Mouse (Mus musculus): ENCODE measurements around the gene Ankrd28.

The Ankrd28 gene

DNA sequence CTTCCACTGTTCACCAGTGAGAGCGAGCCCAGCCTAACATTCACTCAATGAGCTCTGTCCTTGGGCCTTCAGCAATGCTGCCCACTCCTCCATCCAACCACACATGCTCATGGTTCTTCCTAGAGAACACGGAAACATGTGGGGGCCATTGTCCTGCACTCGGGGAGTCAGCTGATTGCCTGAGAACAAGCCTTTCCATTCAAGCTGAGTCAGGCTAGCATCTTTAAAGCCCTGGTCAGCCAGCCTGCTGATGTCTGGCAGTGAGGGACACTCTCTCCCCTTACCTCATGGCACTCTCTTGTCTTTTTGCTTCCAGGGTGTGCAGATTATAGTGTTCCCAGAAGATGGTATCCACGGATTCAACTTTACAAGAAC is 164.9 kb downstream of the Ankrd28 start:
- no peak for DNase-seq (ENCODE audit: low spot score)

DNA sequence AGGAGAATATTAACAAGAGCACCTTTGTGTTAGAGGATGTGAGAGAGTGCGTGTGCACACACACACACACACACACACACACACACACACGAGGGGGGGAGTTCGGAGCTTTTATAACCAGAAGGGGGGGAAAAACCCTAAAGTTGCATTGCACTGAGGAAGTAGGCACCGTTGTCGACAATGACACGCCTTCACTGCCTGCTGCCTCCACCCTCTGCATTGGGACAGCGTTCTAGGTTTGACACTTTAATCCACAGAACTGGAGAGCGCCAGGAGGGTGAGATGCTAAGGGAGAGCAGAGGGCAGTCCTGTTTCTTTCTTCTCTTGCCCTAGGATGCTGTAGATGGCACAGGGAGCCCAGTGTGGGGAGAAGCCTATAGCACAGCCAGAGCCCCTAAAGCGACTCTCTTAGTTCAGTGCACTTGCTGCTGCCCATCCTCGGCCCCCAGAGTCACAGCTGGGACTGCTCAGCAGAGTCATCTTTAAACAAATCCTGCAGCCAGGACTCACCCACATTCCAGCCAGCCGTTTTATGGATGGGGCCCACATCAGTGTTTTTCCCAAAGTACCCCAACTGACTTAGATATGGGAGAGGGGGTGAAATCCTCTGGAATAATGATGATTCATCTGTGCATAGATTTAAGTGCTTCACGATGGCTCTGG is 165.4 kb downstream of the Ankrd28 start:
- no peak for DNase-seq (ENCODE audit: low spot score)

DNA sequence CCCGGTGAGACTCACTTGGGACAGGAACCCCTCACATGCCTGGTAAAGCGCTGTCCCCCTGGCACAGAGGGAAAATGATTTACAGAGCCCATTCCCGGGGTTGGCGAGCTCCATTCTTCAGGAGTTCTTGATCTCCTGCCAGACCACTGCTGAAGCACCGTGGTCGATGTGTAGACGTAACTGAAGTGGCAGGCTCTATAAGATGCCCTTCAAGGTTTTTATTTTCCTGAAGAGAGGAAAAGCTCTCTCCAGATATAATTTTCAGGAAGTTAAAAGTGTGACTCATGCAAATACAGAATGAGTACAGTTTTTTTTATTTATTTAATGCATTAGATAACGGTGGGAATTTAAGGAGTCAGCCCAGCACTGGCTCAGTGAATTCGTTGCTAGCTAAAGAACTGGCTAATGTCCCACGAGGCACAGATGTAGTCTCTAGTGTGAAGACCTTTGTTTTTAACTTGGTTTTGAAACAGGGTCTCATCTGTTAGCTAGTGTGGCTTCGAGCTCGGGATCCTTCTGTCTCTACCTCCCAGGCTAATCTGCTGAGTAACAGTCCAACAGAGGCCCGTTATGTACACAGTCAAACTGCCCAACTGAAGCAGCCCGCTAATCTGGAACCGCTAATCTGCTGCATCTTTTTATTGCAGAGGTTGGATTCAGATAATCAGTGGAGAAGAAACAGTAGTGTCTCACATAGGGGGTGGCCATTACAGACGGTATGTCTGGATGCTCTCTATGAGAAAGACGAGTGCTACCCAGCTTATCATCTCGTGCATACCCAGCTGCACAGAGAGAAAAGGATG is 166.2 kb downstream of the Ankrd28 start:
- DNase-seq (ENCODE audit: low spot score) = no peak

DNA sequence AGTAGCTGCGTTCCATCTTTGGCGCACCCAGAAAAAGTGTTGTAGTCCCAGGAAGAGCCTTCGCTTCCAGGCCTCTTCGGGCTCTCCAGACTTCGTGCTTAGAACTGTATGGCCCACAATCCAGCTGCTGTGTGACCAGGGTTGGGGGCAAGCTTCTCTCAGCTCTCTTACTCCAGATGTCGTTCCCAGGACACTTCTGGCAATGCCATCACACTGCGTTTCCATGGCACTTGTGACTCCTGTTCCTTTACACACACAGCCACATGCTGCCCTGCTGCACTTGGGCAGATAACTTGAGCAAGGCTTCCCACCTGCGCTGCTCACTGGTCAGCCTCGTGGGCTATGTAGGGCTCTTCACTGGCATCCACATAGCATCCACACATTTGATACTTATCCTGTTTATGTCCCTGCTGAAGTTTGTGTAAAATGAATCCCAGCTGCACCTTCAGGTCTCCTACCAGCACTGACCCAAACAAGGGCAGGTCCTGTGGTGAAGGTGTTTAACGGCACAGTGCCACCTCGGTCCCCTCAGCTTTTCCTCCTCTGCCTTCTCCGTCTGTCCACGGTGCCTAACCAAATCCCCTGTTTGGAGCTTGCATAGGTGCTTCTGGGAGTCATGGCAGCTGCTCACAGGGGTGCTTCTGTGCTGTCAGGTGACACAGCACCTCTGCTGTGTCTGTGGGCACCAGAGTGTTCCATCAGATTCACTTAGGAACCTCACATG is 166.9 kb downstream of the Ankrd28 start:
- no peak for DNase-seq (ENCODE audit: low spot score)

DNA sequence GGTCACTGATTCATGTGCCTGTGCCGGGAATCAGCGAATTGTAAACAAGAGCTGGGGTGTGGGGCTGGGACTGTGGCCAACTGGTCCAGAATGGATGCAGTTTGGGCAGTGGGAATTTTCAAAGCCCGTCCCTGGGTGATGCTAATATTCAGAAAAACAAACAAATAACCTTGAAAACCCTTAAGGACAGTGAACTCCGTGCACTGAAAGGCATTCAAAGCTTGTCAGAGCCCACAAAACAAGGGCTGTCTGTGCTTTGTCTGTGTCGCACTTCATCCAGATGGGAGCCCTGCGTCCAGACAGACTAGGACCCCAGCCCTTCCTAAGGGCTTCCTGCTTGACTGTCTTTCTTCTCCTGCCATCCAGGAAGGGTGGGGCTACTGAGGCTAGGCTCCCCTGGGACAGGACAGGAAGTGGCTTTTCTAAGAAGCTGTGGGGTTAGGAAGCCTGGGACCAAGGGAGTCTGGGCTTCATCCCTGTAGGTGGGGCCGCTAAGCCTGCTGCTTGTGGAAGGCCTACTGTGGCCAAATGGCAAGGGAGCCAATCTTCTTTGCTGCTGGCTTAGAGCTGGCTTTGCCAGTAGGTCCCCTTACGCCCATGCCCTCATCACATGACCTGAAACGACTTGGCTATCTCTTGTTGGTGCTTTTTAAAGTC is 167.8 kb downstream of the Ankrd28 start:
- DNase-seq (ENCODE audit: low spot score) = no peak

DNA sequence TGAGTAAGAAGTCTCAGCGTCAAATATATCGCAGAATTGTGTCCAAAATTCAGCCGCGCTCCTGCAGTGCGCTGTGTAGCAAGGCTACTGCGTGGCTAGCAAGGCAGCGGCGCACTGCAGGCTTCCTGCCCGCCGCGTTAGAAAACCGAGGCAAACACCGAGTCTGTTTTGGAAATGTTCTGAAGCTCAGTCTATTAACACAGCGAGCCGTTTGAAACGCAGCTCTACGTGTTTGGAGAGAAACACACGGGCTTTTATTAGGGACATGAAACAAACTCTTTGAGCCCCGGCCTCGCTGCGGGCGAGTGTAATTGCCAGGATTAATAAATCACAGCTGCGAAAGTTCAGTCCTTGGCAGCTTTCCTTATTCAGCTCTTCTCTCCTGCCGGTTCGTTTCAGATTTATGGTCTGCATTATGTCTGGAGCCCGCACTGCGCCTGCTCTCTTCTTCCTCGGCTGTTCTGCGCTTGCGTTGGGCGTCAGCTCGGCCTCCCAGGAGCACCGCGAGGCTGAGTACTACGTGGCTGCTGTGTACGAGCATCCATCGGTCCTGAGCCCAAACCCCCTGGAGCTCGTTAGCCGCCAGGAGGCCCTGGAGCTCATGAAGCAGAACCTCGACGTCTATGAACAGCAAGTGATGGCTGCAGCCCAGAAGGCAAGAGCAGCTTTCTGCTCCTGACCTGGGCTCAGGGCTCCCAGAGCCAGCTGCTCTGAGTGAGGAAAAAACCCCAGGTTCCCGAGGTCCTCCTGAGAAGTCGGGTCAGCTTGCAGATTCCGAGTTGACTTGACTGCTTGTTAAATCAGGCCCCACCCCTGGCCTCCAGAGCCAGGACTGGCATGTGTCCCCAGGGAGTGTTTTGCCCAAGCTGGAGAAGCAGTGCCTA is 168.5 kb downstream of the Ankrd28 start:
- peak; percentile 84 for DNase-seq (ENCODE audit: low spot score)

DNA sequence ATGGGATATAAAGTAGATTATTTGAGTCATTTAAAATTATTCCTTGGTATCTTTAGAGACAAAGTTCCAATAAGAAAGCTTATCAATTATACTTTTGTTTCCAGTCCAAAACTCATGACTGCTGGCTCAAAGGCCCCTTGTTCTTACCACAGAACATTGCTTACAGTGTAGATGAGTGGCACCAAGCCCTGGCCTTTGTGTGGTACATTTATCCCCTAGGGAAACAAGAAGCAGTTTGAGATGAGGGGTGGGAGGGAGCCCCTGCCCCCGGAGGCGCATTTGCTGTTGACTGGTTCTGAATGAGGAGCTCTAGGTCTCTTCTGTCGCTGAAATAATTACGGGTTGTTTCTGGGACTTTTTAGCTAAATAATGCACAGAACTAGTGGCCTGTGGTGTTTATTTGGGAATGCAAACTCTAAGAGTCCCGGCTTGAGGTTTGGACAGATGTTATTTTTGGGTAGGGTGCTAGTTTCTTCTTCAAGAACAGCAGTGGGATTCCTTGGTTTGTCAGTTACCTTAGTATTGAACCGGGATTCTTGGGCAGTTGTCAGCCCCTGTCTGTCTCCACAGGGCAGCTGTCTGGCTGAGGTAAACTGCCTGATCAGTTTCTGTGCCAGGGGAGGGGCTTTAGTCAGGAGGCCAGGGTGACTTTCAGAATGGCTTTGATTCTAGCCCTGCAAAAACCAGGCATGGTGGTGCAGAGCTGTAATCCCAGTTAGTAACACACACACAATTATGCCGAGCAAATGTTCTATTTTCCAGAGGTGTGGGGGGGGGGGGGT is 169.9 kb downstream of the Ankrd28 start:
- no peak for DNase-seq (ENCODE audit: low spot score)

DNA sequence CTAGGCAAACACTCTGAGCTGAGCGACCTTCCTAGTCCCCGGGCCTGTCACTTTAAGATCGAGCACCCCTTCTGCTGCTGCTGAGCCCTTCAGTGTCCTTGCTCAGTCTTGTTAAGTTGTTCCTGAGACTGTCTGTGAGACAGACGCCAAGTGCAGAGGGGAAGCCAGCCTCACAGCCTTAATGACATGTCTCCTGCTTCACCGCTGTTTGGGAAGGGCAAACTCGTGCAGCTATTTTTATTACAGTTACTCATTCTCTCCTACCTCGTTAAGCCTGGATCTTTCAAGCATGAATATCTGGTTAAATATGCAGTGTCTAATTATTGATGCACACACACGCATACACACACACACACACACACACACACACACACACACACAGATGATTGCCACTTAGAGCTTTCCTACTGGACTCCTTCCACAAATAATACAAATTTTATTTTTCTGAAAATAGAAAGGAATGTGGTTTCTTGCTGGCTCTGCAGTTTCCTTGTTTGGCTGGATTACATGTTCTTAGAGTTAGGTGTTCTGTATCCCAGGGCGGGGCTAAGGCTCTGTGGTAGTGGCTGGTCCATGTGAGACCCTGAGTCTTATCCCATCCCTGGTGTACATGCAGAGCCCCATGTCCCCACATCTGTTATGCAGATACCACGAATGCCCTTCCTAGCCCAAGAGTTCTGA is 170.8 kb downstream of the Ankrd28 start:
- DNase-seq (ENCODE audit: low spot score) = no peak

DNA sequence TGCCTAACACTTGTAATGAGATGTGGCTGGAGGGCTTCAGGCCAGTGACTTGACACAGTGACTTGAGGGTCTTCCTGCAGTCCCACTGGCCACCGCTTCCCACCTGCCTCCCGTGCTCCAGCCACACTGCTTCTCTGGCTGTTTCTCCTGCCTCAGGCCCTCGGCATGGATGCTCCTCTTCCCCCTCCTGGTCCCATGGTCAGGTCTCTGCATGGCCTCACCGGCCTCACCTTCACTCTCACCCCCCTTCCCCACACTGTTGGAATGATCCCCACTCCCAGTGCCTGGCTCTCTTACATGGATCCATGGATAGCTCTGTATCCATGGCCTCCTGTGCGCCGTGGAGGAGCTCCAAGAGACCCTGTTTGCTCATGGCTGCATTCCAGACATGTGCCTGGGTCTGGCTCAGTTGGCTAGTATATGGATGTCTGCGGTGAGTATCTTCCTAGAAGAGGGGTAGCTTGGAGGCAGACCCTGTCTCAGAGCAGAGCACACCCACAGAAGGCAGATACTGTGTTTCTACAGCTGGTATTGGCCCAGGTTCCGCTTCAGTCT is 172.2 kb downstream of the Ankrd28 start:
- DNase-seq (ENCODE audit: low spot score) = no peak

DNA sequence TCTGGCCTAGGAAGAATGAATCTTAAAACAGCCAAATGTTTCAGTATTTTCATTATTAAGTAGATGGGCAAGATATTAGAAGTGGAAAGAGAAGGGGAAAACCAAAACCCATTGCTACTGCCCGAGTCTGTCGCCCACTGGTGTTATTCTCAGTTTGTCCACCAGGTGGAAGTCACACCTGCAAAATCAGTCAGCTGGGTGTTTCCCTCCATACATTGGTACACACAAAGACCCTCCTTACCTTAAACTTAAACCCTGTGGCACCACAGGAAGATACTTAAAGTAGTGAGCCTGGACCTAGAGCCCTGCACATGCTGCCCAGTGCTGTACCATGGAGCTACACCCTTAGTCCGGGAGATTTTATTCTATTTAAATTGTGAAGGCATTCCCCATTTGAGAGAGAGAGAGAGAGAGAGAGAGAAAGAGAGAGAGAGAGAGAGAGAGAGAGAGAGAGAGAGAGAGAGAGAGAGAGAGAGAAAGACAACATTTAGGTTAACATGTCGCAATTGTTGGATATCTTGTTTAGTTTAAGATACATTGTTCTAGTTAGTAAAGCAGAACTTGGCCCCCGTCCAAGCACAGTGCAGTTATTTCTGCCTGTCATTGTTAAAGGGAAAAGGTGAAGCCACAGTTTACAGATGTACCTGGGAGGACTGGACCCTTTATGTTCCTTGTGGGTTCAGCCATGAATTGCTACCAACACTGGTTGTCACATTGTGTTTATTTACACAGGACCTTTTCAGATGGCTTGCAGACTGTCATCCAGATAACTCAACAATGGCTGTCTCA is 173.4 kb downstream of the Ankrd28 start:
- no peak for DNase-seq (ENCODE audit: low spot score)

DNA sequence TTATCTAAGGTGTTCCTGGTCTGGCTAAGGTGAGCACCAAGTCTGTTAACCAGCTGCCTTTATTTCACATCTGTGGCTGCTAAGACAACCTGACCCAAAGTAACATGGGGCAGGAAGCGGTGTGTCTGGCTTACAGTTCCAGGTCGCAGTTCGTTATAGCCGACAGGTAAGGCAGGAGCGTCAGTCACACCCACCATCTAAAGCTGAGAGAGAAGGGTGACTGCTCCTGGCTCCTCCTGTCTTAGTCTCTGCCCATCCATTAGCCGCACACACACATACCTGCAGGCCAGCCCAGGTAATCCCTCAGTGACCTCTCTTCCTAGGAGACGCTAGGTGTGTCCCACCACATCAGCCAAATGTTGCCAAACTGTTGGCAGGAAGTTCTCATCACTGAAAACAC is 174.1 kb downstream of the Ankrd28 start:
- no peak for DNase-seq (ENCODE audit: low spot score)

DNA sequence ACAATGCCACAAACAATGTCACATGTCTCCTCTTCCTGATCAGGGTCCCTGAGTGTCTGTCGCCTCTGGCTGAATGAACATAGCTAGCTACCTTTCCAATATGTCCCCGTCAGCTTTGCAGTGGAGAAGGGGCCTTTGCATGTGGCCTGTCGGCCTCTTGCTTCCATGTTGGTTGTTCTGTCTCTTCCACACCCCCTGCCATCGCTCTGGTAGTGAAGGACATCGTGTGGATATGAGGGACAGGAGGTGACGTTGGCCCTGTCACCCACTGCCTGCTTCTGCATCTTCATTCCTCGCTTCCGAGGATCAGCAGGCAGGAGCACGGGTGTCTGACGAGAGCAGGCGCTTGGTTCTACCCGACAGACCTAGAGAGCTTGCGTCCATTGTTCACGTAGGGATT is 175.0 kb downstream of the Ankrd28 start:
- DNase-seq (ENCODE audit: low spot score) = no peak

DNA sequence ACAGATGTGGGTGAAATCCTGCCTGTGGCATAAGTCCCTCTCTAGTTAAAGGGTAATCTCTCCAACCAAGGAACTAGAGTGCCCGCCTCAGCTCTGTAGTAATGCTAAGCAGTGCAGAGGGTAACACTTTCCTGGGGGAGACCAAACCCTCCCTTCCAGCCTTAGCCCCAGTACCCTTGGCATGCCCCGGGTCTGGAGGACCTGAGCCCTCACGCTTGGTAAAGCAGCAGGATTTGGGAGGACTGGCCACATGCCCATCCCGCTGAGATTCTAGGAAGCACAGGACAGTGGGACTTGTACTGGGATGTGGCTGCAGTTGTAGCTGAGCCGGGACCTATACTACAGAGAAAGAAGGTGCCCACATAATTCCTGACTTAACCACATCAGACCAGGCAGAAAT is 175.6 kb downstream of the Ankrd28 start:
- no peak for DNase-seq (ENCODE audit: low spot score)

DNA sequence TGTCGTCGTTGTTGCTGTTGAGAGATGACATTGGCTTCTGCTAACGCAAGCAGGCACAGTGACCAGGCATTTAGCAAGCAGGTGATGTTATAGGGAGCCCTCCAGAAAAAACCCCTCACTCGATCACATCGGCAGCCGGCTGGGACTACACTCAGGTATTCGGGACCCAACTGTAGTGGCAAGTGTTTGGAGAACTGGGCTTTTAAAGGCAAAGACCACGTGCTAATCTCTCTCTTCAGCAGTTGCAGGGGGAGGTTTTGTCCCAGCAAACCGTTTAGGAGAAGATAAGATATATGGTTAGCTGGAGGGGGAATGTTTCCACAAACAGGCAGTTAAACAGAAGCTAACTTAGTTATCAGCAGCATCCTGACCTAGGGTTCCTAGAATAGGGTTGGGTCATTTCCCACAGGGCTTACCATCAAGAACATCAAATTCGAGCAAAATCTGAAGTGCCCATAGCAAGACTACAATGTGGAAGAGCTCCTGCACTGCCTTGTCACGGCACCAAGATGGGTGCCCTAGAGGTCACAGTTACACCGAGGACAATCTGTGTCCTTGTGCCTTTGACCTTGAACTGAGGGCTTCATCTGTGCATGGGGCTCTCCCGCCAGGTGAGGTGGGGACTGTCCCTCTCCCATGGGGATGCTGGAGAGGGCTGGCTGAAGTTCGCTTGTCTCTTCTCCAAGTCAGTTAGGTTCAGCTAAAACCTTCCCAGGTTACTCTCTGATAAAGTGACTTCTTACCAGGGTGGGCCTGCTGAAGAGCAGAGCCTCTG is 177.2 kb downstream of the Ankrd28 start:
- no peak for DNase-seq (ENCODE audit: low spot score)

DNA sequence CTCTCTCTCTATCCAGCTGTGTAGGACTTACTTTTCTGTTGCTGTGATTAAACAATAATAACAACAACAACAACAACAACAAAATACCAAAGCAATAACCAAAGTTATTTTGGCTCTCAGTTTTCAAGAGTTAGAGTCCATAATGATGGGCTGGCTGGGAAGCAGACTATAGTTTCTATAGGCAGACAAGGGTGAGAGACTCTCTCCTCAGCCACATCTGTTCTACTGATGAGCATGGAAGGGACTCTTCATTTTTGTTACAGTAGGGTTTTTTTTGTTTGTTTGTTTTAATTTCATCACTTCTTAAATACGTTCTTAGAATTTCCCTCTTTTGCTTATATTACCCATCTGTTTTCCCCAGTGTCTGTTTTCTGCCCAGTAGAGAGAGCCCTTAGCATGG is 177.8 kb downstream of the Ankrd28 start:
- no peak for DNase-seq (ENCODE audit: low spot score)

DNA sequence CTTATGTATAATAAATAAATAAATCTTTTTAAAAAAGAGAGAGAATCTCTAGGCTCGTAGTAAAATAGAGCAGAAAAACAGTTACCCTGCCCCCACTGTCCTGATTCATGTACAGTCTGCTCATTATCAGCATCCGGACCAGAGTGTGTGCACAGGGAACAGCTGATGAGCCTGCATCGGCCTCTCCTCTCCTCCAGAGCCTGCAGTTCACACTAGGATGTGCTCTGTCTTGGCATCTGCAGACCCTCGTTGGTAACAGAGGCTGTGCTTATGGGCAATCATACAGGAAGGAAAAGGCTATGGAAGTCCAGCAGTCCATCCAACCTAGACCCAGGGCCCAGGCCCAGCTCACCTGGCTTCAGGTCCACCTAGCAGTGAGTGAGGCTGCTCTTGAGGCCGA is 178.3 kb downstream of the Ankrd28 start:
- no peak for DNase-seq (ENCODE audit: low spot score)

DNA sequence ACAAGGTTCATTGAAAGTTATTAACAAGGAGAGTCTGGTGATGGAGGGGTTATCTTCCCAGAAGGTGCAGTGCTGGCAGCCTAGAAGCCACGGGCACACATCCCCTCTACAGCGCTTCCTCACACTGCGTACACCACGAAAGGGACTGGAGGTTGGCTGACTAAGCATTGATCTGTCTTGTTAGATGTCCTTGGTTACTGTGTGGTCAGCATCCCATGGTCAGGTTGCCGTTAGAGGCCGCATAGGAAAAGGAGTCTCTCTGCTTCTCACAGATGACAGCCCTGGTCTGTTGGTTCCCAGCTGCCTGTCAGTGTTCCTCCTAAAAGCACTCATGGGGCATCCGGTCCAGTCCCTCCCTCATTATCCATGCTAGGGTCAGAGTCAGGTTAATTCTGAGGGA is 179.2 kb downstream of the Ankrd28 start:
- no peak for DNase-seq (ENCODE audit: low spot score)

DNA sequence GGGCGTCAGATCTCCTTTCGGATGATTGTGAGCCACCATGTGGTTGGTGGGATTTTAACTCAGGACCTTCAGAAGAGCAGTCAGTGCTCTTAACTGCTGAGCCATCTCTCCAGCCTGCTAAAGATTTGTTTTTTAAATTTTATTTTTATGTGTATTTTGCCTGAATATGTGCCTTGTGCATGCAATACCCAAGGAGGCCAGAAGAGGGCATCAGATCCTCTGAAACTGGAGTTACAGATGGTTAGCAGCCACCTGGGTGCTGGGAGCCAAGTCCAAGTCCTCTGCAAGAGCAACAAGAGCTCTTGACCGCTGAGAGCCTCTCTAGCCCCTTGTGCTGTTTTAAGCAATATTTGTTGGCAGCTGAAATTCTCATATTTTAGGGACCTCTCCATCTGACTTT is 180.1 kb downstream of the Ankrd28 start:
- DNase-seq (ENCODE audit: low spot score) = no peak

Measured in left cerebral cortex, adult 11 months (tissue).